Mouse (Mus musculus) midbrain, embryonic 10.5 days (tissue): ENCODE results near the gene Slc5a1. TPM values are rescaled to one million over a fixed set of nuclear protein-coding genes. Genes with fewer than 3 reads are reported as not detected.

ENCODE experiments used
- DNase-seq: peaks from one replicate; pipeline ENCODE4 v3.0.0-alpha.2; 2017; ENCODE audit warnings: low spot score
- H3K27ac ChIP-seq: fragments of 300-500 bp; sonication (generic); replicated peaks from 2 replicates; pipeline ENCODE4 v1.5.1; 2016; ENCODE audit warnings: mild to moderate bottlenecking
- H3K27me3 ChIP-seq: fragments of 300-500 bp; sonication (generic); 2 replicates; pipeline ENCODE4 v1.6.1; 2016; ENCODE audit warnings: low read depth, mild to moderate bottlenecking; ENCODE audit not compliant: poor library complexity, severe bottlenecking
- H3K36me3 ChIP-seq: fragments of 300-500 bp; sonication (generic); 2 replicates; pipeline ENCODE4 v1.6.1; 2016; ENCODE audit warnings: mild to moderate bottlenecking, moderate library complexity
- H3K4me1 ChIP-seq: fragments of 300-500 bp; sonication (generic); 2 replicates; pipeline ENCODE4 v1.6.1; 2016
- H3K4me3 ChIP-seq: fragments of 300-500 bp; sonication (generic); 2 replicates; pipeline ENCODE4 v1.5.1; 2016; ENCODE audit warnings: mild to moderate bottlenecking, moderate library complexity
- H3K9me3 ChIP-seq: fragments of 300-500 bp; sonication (generic); replicated peaks from 2 replicates; pipeline ENCODE4 v1.6.1; 2016; ENCODE audit warnings: mild to moderate bottlenecking
- WGBS: fragments of 180-500 bp; shearing (Covaris S2); methylation state at CpG from one replicate; pipeline ENCODE4 v1.1.7; 2016; 5-methylcytosine and 5-hydroxymethylcytosine counted together
- polyA plus RNA-seq: library from polyadenylated mRNA; unstranded; fragments of >200 nt; fragmentation: Nextera tagmentation; extraction: Ambion mirVana; gene quantifications from 2 replicates; pipeline ENCODE4 v1.2.1, GENCODE M21; 2016

Slc5a1 gene
- polyA plus RNA-seq: not detected in 2 replicates

GRCm38 (mm10) chr5:33104025-33104481, at the start of gene Slc5a1:
Gene Slc5a1, plus strand, starts transcription at chr5:33104219.
- Histone ChIP-seq H3K27me3 (peaks cover 44% of the 10 kb centered on the region), H3K36me3 (no peaks in the 10 kb centered on the region), H3K4me1 (peaks cover 17% of the 10 kb centered on the region), H3K9me3 (no peaks in the 10 kb centered on the region), H3K4me3 (peak within 1 kb of the TSS; percentile 34), H3K27ac (no peak within 1 kb of the TSS)
- WGBS: 22% methylated on average over 25 of the region's 25 CpGs
- no peak for DNase-seq

- Histone ChIP-seq H3K9me3 (no peaks in the 10 kb centered on the region), H3K36me3 (no peaks in the 10 kb centered on the region), H3K4me3 (no peak overlapping the region), H3K27ac (no peak overlapping the region), H3K4me1 (no peaks in the 10 kb centered on the region), H3K27me3 (no peaks in the 10 kb centered on the region)
- DNase-seq: no peak
- WGBS: 83% methylated on average over 10 of the region's 10 CpGs
Observed at GRCm38 (mm10) chr5:33056126-33056765, 47.8 kb upstream of the Slc5a1 start.

- Histone ChIP-seq H3K27me3 (no peaks in the 10 kb centered on the region), H3K4me1 (no peaks in the 10 kb centered on the region), H3K4me3 (no peak overlapping the region), H3K9me3 (no peaks in the 10 kb centered on the region), H3K27ac (no peak overlapping the region), H3K36me3 (no peaks in the 10 kb centered on the region)
- no peak for DNase-seq
Observed at GRCm38 (mm10) chr5:33070071-33070470, 33.9 kb upstream of the Slc5a1 start.

DNA sequence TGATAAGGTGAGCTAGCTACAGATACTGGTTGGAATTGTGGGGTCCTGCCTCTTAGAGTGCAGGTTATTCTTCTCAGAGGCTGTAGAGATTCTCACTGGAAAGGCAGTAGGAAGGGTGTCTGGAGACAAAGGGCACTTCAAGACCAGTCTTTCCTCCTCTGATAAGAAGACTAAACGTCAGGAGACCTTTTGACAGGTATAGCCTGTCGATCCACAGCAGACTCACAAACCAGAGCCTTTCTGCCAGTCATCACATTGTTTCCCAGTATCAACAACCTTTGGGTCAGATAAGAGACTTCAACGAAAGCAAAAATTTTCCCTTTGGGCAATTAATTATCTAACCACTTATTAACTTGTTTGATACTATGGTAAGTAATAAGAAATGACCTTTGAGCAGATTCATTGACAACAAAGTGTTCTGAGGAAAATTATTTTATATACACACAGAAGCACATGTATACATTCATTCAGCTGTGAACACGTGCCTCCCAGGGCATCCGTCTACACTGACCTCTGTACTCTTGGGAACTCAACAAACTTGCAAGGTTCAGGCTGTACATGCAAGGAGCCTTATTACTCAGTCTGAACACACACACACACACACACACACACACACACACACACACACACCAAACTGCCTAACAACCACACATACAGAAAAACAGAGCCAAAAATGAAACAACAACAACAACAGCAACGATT, 27.4 kb upstream of the Slc5a1 start:
- Histone ChIP-seq H3K4me3 (no peak overlapping the region), H3K9me3 (no peaks in the 10 kb centered on the region), H3K27me3 (no peaks in the 10 kb centered on the region), H3K4me1 (no peaks in the 10 kb centered on the region), H3K36me3 (no peaks in the 10 kb centered on the region), H3K27ac (no peak overlapping the region)
- WGBS: 85% methylated on average over 6 of the region's 6 CpGs
- DNase-seq: no peak

- WGBS: 94% methylated on average over 1 of the region's 1 CpGs
- Histone ChIP-seq H3K36me3 (no peaks in the 10 kb centered on the region), H3K4me3 (no peak overlapping the region), H3K4me1 (no peaks in the 10 kb centered on the region), H3K9me3 (no peaks in the 10 kb centered on the region), H3K27me3 (no peaks in the 10 kb centered on the region), H3K27ac (no peak overlapping the region)
- no peak for DNase-seq
Observed at GRCm38 (mm10) chr5:33082896-33083295, 21.1 kb upstream of the Slc5a1 start.

- Histone ChIP-seq H3K27me3 (no peaks in the 10 kb centered on the region), H3K4me1 (no peaks in the 10 kb centered on the region), H3K4me3 (no peak overlapping the region), H3K36me3 (no peaks in the 10 kb centered on the region), H3K9me3 (no peaks in the 10 kb centered on the region), H3K27ac (no peak overlapping the region)
- WGBS: 91% methylated on average over 5 of the region's 5 CpGs
- no peak for DNase-seq
Observed at GRCm38 (mm10) chr5:33084599-33084998, 19.4 kb upstream of the Slc5a1 start.

GRCm38 (mm10) chr5:33091342-33091741, 12.7 kb upstream of the Slc5a1 start:
- H3K27me3 ChIP-seq: no peaks in the 10 kb centered on the region
- DNase-seq: no peak
- WGBS: 90% methylated on average over 6 of the region's 6 CpGs
- H3K9me3 ChIP-seq: no peaks in the 10 kb centered on the region
- H3K36me3 ChIP-seq: no peaks in the 10 kb centered on the region
- H3K4me1 ChIP-seq: no peaks in the 10 kb centered on the region
- no peak overlapping the region for H3K4me3 ChIP-seq
- no peak overlapping the region for H3K27ac ChIP-seq

DNA sequence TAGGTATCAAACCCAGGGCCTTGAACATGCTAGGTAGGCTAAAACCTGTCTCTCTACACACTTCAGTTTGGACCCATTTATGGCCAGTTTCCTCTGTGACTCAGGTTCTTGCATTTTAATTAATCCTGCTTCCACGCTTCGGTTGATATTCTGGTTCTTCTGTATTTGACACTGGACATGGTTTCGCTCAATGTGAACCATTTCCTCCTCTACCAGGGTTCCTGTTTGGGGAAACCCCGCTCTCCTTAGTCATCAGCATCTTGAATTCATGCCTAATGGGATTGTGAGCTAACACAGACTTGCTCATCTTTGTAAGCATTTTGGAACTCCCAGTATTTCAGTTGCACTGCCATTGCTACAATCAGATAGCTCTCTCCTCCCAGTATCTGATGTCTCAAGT, 8.7 kb upstream of the Slc5a1 start:
- 91% methylated on average over 4 of the region's 4 CpGs for WGBS
- no peak for DNase-seq
- Histone ChIP-seq H3K4me3 (no peak overlapping the region), H3K9me3 (no peaks in the 10 kb centered on the region), H3K36me3 (no peaks in the 10 kb centered on the region), H3K4me1 (no peaks in the 10 kb centered on the region), H3K27me3 (no peaks in the 10 kb centered on the region), H3K27ac (no peak overlapping the region)

- Histone ChIP-seq H3K9me3 (no peaks in the 10 kb centered on the region), H3K27ac (no peak overlapping the region), H3K4me1 (peaks cover 17% of the 10 kb centered on the region), H3K27me3 (peaks cover 44% of the 10 kb centered on the region), H3K36me3 (no peaks in the 10 kb centered on the region), H3K4me3 (no peak overlapping the region)
- no peak for DNase-seq
- 33% methylated on average over 12 of the region's 12 CpGs for WGBS
Observed at GRCm38 (mm10) chr5:33102369-33103055, 1.5 kb upstream of the Slc5a1 start.

DNA sequence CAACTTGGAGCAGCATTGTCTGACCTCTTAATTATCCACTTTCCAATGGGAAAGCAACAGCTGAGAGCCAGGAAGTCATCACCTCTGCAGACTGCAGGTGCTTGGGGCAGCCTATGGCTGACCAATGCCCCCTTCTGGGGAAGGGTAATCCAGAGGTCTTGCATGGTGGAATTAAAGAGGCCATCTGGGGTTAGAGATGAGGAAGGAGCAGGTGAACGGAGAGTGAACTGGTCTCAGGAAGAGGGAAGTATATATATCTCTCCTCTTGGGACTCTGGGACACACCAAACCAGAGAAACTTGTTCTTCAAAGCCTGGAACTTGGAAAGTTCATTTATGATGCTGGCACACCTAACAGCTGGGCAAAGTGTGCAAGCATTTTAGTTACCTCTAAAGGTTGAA, 857 bp downstream of the Slc5a1 start:
- H3K4me3 ChIP-seq: no peak overlapping the region
- no peaks in the 10 kb centered on the region for H3K9me3 ChIP-seq
- no peak overlapping the region for H3K27ac ChIP-seq
- H3K27me3 ChIP-seq: peaks cover 44% of the 10 kb centered on the region
- WGBS: 71% methylated on average over 1 of the region's 1 CpGs
- peaks cover 17% of the 10 kb centered on the region for H3K4me1 ChIP-seq
- H3K36me3 ChIP-seq: no peaks in the 10 kb centered on the region
- DNase-seq: no peak

DNA sequence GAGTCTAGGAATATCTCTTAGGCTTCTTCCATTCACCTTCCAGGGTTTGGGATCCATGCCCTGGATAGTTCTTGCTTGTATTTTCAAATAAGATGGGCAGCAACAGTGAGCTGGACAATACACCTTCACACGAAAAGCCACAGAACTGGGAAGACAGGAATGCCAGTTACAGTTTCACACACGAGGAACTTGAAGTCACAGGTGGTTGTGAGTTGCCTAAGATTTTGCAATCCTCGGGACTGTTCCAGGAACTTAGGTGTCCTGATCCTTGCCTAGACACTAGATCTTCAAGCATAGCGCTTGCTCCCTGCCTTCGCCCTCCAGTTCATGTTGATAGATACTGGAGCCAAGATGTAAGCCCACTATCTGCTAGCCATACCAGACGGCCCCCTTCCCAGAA, 1.6 kb downstream of the Slc5a1 start:
- no peaks in the 10 kb centered on the region for H3K36me3 ChIP-seq
- H3K4me3 ChIP-seq: no peak overlapping the region
- peaks cover 44% of the 10 kb centered on the region for H3K27me3 ChIP-seq
- no peaks in the 10 kb centered on the region for H3K9me3 ChIP-seq
- no peak for DNase-seq
- H3K27ac ChIP-seq: no peak overlapping the region
- H3K4me1 ChIP-seq: peaks cover 17% of the 10 kb centered on the region
- 89% methylated on average over 6 of the region's 6 CpGs for WGBS

GRCm38 (mm10) chr5:33107056-33107455, 3.0 kb downstream of the Slc5a1 start:
- no peaks in the 10 kb centered on the region for H3K9me3 ChIP-seq
- peaks cover 17% of the 10 kb centered on the region for H3K4me1 ChIP-seq
- 78% methylated on average over 6 of the region's 6 CpGs for WGBS
- DNase-seq: no peak
- no peak overlapping the region for H3K27ac ChIP-seq
- H3K36me3 ChIP-seq: no peaks in the 10 kb centered on the region
- no peak overlapping the region for H3K4me3 ChIP-seq
- peaks cover 42% of the 10 kb centered on the region for H3K27me3 ChIP-seq
